Mouse (Mus musculus) hindbrain, embryonic 11.5 days (tissue): ENCODE data around the gene Fgfr2. TPM values are rescaled to one million over a fixed set of nuclear protein-coding genes. Genes with fewer than 3 reads are reported as not detected.

Experiments
- ATAC-seq: fragments of 200-750 bp; cut with Nextera tagmentation; 2 replicates; pipeline ENCODE4 v1.8.0; 2017; ENCODE audit warnings: mild to moderate bottlenecking, moderate TSS enrichment, moderate library complexity; ENCODE audit not compliant: low FRiP score
- DNase-seq: peaks from one replicate; pipeline ENCODE4 v3.0.0-alpha.2; 2015; ENCODE audit warnings: low spot score
- H3K27ac ChIP-seq: fragments of 300-500 bp; sonication (generic); 2 replicates; pipeline ENCODE4 v1.5.1; 2014; ENCODE audit warnings: mild to moderate bottlenecking, low read depth, low read length
- H3K27me3 ChIP-seq: fragments of 300-500 bp; sonication (generic); 2 replicates; pipeline ENCODE4 v1.6.1; 2014; ENCODE audit warnings: mild to moderate bottlenecking, low read length, moderate library complexity, mixed read lengths; ENCODE audit not compliant: control insufficient read depth, insufficient read depth
- H3K36me3 ChIP-seq: fragments of 300-500 bp; sonication (generic); 2 replicates; pipeline ENCODE4 v1.6.1; 2014; ENCODE audit warnings: mild to moderate bottlenecking, low read length, moderate library complexity, mixed read lengths; ENCODE audit not compliant: control insufficient read depth, insufficient read depth
- H3K4me1 ChIP-seq: fragments of 300-500 bp; sonication (generic); replicated peaks from 2 replicates; pipeline ENCODE4 v1.6.1; 2014; ENCODE audit warnings: low read length, mixed read lengths; ENCODE audit not compliant: control insufficient read depth, insufficient read depth
- H3K4me2 ChIP-seq: fragments of 300-500 bp; sonication (generic); replicated peaks from 2 replicates; pipeline ENCODE4 v1.6.1; 2014; ENCODE audit warnings: mild to moderate bottlenecking, low read depth, low read length
- H3K4me3 ChIP-seq: fragments of 300-500 bp; sonication (generic); 2 replicates; pipeline ENCODE4 v1.5.1; 2014; ENCODE audit warnings: low read depth, low read length
- H3K9ac ChIP-seq: fragments of 300-500 bp; sonication (generic); 2 replicates; pipeline ENCODE4 v1.6.1; 2014; ENCODE audit warnings: low read depth, low read length
- H3K9me3 ChIP-seq: fragments of 300-500 bp; sonication (generic); 2 replicates; pipeline ENCODE4 v1.6.1; 2016; ENCODE audit warnings: low read length; ENCODE audit not compliant: control insufficient read depth
- WGBS: fragments of 180-500 bp; shearing (Covaris S2); extraction: QIAGEN DNeasy Blood & Tissue Kit; methylation state at CpG from one replicate; pipeline ENCODE4 v1.1.7; 2014; 5-methylcytosine and 5-hydroxymethylcytosine counted together
- polyA plus RNA-seq: library from polyadenylated mRNA; unstranded; fragments of >200 nt; fragmentation: Nextera tagmentation; extraction: Ambion mirVana; gene quantifications from 2 replicates; pipeline ENCODE4 v1.2.1, GENCODE M21; 2014

The Fgfr2 gene
- polyA plus RNA-seq, 1 experiment from 2014 or later, result 71.3 TPM

DNA sequence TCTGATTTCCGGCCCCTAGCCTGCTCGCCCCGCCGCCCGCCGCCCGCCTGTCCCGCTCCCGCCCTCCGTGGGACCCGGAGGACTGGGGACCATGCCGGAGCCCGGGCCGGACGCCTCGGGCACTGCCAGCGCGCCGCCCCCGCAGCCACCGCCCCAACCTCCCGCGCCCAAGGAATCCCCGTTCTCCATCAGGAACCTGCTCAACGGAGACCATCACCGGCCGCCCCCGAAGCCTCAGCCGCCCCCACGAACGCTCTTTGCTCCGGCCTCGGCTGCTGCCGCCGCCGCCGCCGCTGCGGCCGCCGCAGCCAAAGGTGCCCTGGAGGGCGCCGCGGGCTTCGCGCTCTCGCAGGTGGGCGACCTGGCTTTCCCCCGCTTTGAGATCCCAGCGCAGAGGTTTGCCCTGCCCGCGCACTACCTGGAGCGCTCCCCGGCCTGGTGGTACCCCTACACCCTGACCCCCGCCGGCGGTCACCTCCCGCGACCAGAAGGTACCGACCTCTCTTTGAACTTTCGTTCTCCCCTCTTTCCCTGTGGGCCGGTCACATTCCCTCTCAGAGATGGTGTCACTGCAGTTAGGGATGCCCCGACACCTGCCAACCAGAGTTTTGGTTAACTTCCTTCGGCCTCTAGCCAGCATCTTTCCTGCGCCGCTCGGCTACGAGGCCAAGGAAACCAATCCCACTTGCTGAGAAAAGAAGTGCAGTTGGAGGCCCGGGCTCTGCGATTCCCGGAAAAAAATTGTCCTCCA, 1580.1 kb downstream of the Fgfr2 start:
- H3K36me3 ChIP-seq, result no peaks in the 10 kb centered on the region
- no peaks in the 10 kb centered on the region for H3K9me3 ChIP-seq
- peak overlapping the region; percentile 24 for H3K27ac ChIP-seq
- H3K4me2 ChIP-seq, result peak overlapping the region; percentile 82
- peak overlapping the region; percentile 42 for H3K9ac ChIP-seq
- DNase-seq (peak; percentile 65), ATAC-seq (no peak)
- H3K4me1 ChIP-seq, result peaks cover 19% of the 10 kb centered on the region
- peaks cover 90% of the 10 kb centered on the region for H3K27me3 ChIP-seq
- peak overlapping the region; percentile 40 for H3K4me3 ChIP-seq
- WGBS, result under 1% methylated on average over 53 of the region's 71 CpGs

DNA sequence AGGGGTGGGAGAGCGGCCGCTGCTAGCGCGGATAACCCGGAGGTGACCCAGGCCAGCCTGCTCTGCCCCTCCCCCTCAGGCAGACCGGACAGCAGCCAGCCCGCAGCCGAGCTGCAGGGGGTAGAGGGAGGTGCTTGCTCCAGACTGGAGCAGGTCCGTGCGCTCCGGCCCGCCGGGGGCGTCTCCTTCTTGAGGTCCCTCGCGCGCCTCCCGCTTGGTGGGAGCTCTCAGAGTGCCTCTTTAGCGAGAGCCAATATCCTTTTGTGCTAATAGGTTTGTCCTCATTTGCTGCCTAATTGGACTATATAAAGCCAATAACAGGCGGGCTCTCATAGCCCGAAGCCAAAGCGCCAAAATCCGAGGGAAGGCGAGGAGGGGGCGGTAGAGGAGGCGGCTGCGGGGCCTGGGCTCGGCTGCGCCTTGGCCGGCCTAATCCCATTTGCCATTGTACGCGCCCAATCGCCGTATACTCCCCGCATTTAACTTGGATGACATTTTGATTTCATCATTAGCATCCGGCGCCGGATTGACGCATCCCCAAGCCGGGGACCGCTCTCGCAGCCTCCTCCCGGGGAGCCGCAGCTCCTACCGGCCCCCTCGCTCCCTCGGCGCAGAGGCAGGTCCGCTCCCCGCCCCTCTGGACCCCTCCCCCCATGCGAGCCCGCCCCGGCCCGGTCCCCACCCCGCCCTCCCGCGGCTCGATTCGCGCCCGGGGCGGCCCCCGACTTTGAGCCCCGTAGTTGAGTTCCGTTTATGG, 1580.9 kb downstream of the Fgfr2 start, which contains the start of gene Hmx3:
Gene Hmx3 (plus strand): TSS at position 753 of the 757 bp plus-strand sequence.
- under 1% methylated on average over 64 of the region's 65 CpGs for WGBS
- H3K9me3 ChIP-seq, result no peaks in the 10 kb centered on the region
- peak within 1 kb of the TSS; percentile 42 for H3K9ac ChIP-seq
- peak within 1 kb of the TSS; percentile 40 for H3K4me3 ChIP-seq
- H3K27me3 ChIP-seq, result peaks cover 82% of the 10 kb centered on the region
- DNase-seq, result peak; percentile 75
- ATAC-seq, result peak; percentile 65
- H3K4me1 ChIP-seq, result peaks cover 19% of the 10 kb centered on the region
- peak within 1 kb of the TSS; percentile 82 for H3K4me2 ChIP-seq
- H3K36me3 ChIP-seq, result no peaks in the 10 kb centered on the region
- H3K27ac ChIP-seq, result peak within 1 kb of the TSS; percentile 24

GRCm38 (mm10) chr7:131541184-131542114, 1581.7 kb downstream of the Fgfr2 start:
- DNase-seq, result peak; percentile 69
- Histone ChIP-seq H3K4me1 (peaks cover 19% of the 10 kb centered on the region), H3K9me3 (no peaks in the 10 kb centered on the region), H3K36me3 (no peaks in the 10 kb centered on the region), H3K27me3 (peaks cover 74% of the 10 kb centered on the region), H3K9ac (no peak overlapping the region), H3K4me3 (peak overlapping the region; percentile 40), H3K27ac (no peak overlapping the region), H3K4me2 (peak overlapping the region; percentile 82)
- no peak for ATAC-seq
- WGBS, result 1% methylated on average over 41 of the region's 41 CpGs

- WGBS, result 1% methylated on average over 7 of the region's 7 CpGs
- ATAC-seq (no peak; the same call in 1 of the 2 replicates), DNase-seq (peak; percentile 92)
- no peak overlapping the region for H3K4me2 ChIP-seq
- H3K27me3 ChIP-seq, result peaks cover 59% of the 10 kb centered on the region
- no peaks in the 10 kb centered on the region for H3K36me3 ChIP-seq
- H3K4me1 ChIP-seq, result peaks cover 17% of the 10 kb centered on the region
- H3K27ac ChIP-seq, result no peak overlapping the region
- no peaks in the 10 kb centered on the region for H3K9me3 ChIP-seq
- no peak overlapping the region for H3K4me3 ChIP-seq
- no peak overlapping the region for H3K9ac ChIP-seq
These were observed 1583.2 kb downstream of the Fgfr2 start for GRCm38 (mm10) chr7:131539979-131540378.

GRCm38 (mm10) chr7:131503739-131504138, 1619.4 kb downstream of the Fgfr2 start:
- no peaks in the 10 kb centered on the region for H3K9me3 ChIP-seq
- no peak overlapping the region for H3K4me3 ChIP-seq
- WGBS, result 87% methylated on average over 2 of the region's 2 CpGs
- H3K9ac ChIP-seq, result no peak overlapping the region
- no peaks in the 10 kb centered on the region for H3K36me3 ChIP-seq
- no peak overlapping the region for H3K27ac ChIP-seq
- no peaks in the 10 kb centered on the region for H3K4me1 ChIP-seq
- H3K27me3 ChIP-seq, result no peaks in the 10 kb centered on the region
- no peak overlapping the region for H3K4me2 ChIP-seq
- DNase-seq, result no peak
- no peak for ATAC-seq

- WGBS, result 94% methylated on average over 5 of the region's 5 CpGs
- Histone ChIP-seq H3K27ac (no peak overlapping the region), H3K4me3 (no peak overlapping the region), H3K4me1 (0 out of 2 replicates have a peak, but pooled peaks cover 2% of the 10 kb centered on the region), H3K27me3 (no peaks in the 10 kb centered on the region; the same call in 1 of the 2 replicates), H3K4me2 (no peak overlapping the region), H3K9ac (no peak overlapping the region), H3K36me3 (no peaks in the 10 kb centered on the region), H3K9me3 (no peaks in the 10 kb centered on the region)
- DNase-seq (no peak), ATAC-seq (no peak)
These were observed 1644.7 kb downstream of the Fgfr2 start for GRCm38 (mm10) chr7:131478403-131478802.

GRCm38 (mm10) chr7:131477140-131477539, 1646.0 kb downstream of the Fgfr2 start:
- 13% methylated on average over 8 of the region's 8 CpGs for WGBS
- H3K9me3 ChIP-seq, result no peaks in the 10 kb centered on the region
- H3K27ac ChIP-seq, result no peak overlapping the region
- no peak overlapping the region for H3K4me2 ChIP-seq
- H3K4me1 ChIP-seq, result 0 out of 2 replicates have a peak, but pooled peaks cover 2% of the 10 kb centered on the region
- H3K4me3 ChIP-seq, result no peak overlapping the region
- ATAC-seq (peak; percentile 57; the same call in 1 of the 2 replicates), DNase-seq (peak; percentile 48)
- no peaks in the 10 kb centered on the region; the same call in 1 of the 2 replicates for H3K27me3 ChIP-seq
- no peaks in the 10 kb centered on the region for H3K36me3 ChIP-seq
- H3K9ac ChIP-seq, result no peak overlapping the region

GRCm38 (mm10) chr7:131471551-131471950, 1651.6 kb downstream of the Fgfr2 start:
- H3K4me2 ChIP-seq, result no peak overlapping the region
- H3K4me1 ChIP-seq, result peaks cover 4% of the 10 kb centered on the region; the same call in 1 of the 2 replicates
- WGBS, result 87% methylated on average over 5 of the region's 5 CpGs
- no peak for ATAC-seq
- H3K9me3 ChIP-seq, result no peaks in the 10 kb centered on the region
- no peak overlapping the region for H3K4me3 ChIP-seq
- no peak for DNase-seq
- H3K27ac ChIP-seq, result no peak overlapping the region
- H3K36me3 ChIP-seq, result no peaks in the 10 kb centered on the region
- H3K9ac ChIP-seq, result no peak overlapping the region
- no peaks in the 10 kb centered on the region; the same call in 1 of the 2 replicates for H3K27me3 ChIP-seq
